Mouse (Mus musculus) cerebellum, adult 2 months (tissue): ENCODE data around the gene Gm17655.

Experiments used
- CTCF ChIP-seq: fragments of 200-500 bp; IDR thresholded peaks from 2 replicates; pipeline ENCODE4 v1.5.1; 2011; ENCODE audit warnings: low read depth, mild to moderate bottlenecking, control low read depth, low read length, moderate library complexity, borderline replicate concordance; ENCODE audit not compliant: insufficient read depth
- POLR2A ChIP-seq: fragments of 200-500 bp; IDR thresholded peaks from 2 replicates; pipeline ENCODE4 v1.6.1; 2011; ENCODE audit warnings: low read length, control low read depth, borderline replicate concordance; ENCODE audit not compliant: insufficient read depth

DNA sequence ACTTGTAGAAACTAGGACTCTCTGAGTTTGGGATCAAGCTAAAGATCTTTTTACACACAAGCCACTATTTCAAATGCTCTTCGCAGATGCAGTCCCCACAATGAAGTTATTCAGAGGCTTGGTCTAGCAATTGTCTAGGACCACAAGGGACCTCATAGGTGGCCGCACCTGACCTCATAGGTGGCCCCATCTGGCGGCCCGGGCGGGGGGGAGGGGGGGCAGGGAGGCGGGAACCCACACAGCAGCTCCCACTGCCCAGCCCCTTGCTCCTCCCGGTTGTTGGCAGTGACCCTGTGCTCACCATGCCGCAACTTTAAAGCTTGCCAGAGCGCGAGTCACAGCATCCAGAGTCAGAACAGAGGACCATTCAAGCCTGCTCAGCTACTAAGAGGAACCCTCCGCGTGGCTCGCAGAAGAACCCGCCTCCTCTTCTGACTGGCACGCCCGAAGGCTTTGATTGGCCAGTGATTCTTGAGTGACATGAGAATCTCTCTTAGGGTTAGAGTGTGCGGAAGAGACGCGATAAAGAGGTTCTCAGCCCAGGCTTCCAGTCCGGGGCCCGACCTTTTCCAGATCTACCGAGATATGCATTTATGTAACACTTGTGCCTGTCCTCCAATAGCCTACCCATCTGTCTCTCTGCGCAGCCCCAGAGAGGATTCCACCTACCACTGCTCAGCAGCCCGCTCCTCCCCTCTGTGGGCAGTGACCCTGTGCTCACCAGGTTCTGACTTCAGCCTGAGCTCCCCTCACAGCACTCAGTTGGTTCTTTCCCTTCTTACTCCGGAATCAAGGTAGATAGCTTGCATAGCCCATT is 21.9 kb upstream of the Gm17655 start, which contains the start of gene Gm35315:
- no peak for TF ChIP-seq CTCF
- peak; percentile 73; the same call in 1 of the 2 replicates for TF ChIP-seq POLR2A
